Comparison of ENCODE assay signal across 8 mouse cellular contexts in the genomic region with DNA sequence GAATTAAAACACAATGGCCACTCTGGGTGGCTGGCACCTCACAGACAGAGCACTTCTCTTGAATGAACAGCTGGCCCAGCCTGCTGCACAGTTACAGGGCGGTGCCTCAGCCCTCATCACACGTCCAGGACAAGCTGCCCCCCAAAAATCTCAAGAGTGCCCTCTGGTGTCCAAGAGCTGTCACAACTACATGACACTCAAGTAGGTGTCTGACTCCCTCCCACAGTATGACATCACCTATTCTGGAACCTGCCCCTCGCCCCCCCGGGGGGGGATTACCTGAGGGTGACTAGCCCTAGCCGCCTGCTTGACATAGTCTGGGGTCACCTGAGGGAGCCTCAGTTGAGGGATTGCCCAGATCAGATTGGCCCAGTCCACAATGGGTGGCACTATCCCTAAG. TPM values are rescaled to one million over a fixed set of nuclear protein-coding genes. Genes with fewer than 3 reads are reported as not detected.
DNase-seq lines count a peak whose midpoint lies in the region; ATAC-seq lines count a peak whose summit lies in the region.

No protein-coding gene starts in this region.

- H3K36me3 ChIP-seq in intestine, embryonic 15.5 days, result no peaks in the 10 kb centered on the region
- no peaks in the 10 kb centered on the region for H3K36me3 ChIP-seq in limb, embryonic 10.5 days

- H3K4me2 ChIP-seq in intestine, embryonic 15.5 days (replicated peaks), result no peak overlapping the region

- H3K4me3 ChIP-seq in intestine, embryonic 15.5 days (replicated peaks), result no peak overlapping the region
- no peak overlapping the region for H3K4me3 ChIP-seq in limb, embryonic 10.5 days

- no peaks in the 10 kb centered on the region for H3K27me3 ChIP-seq in intestine, embryonic 15.5 days (replicated peaks)
- H3K27me3 ChIP-seq in limb, embryonic 10.5 days (ENCODE audit: low read depth, poor library complexity, severe bottlenecking), result 0 out of 2 replicates have a peak, but pooled peaks cover 11% of the 10 kb centered on the region

- no peak overlapping the region for H3K9ac ChIP-seq in intestine, embryonic 15.5 days

- WGBS in intestine, embryonic 15.5 days, result 26% methylated on average over 5 of the region's 5 CpGs
- 21% methylated on average over 5 of the region's 5 CpGs for WGBS in limb, embryonic 10.5 days

- no peak overlapping the region for H3K27ac ChIP-seq in intestine, embryonic 15.5 days
- no peak overlapping the region for H3K27ac ChIP-seq in limb, embryonic 10.5 days

- peaks cover 4% of the 10 kb centered on the region; the same call in 1 of the 2 replicates for H3K4me1 ChIP-seq in intestine, embryonic 15.5 days (replicated peaks)
- H3K4me1 ChIP-seq in limb, embryonic 10.5 days, result peaks cover 4% of the 10 kb centered on the region

- no peaks in the 10 kb centered on the region for H3K9me3 ChIP-seq in intestine, embryonic 15.5 days
- no peaks in the 10 kb centered on the region for H3K9me3 ChIP-seq in limb, embryonic 10.5 days (replicated peaks)

- peak; percentile 53 for DNase-seq in layer of hippocampus, adult 11-12 months (ENCODE audit: low spot score)
- no peak for DNase-seq in layer of hippocampus, adult 9-10 months (ENCODE audit: low spot score)
- DNase-seq in cerebellum, adult 9-11 months, result peak; percentile 70
- DNase-seq in gastrocnemius, adult 18-20 months (ENCODE audit: low spot score), result peak; percentile 79
- DNase-seq in limb, embryonic 10.5 days (ENCODE audit: low spot score), result peak; percentile 51
- peak; percentile 31 to 65 for DNase-seq in monocyte, adult 2 months (ENCODE audit: low read depth in 1 of 2, low spot score in 2 of 2)
- DNase-seq in spleen, postnatal 4 days (ENCODE audit: low spot score in 2 of 2), result peak; percentile 82 to 92

- peak; percentile 75 for ATAC-seq in intestine, embryonic 15.5 days

RNA-seq across cellular contexts. Expression of a gene that starts 41.4 kb away (rescaled TPM):
- total RNA-seq in gastrocnemius, adult 18-20 months (2021), result 10 to 100 TPM; 15.0 to 17.5 TPM
- polyA plus RNA-seq in intestine, embryonic 15.5 days (2015; fragmentation: Nextera tagmentation; extraction: Ambion mirVana), result 18.5 and 20.6 TPM in 2 replicates
- 34.9 and 36.1 TPM in 2 replicates for polyA plus RNA-seq in limb, embryonic 10.5 days (2016; fragmentation: Nextera tagmentation; extraction: Ambion mirVana)

RNA-seq across cellular contexts. Expression of a gene that starts 41.7 kb away (rescaled TPM):
- not detected for total RNA-seq in gastrocnemius, adult 18-20 months (2021)
- polyA plus RNA-seq in intestine, embryonic 15.5 days (2015; fragmentation: Nextera tagmentation; extraction: Ambion mirVana), result not detected in 2 replicates
- 0.26 TPM in 1 of 2 replicates, not detected in the other for polyA plus RNA-seq in limb, embryonic 10.5 days (2016; fragmentation: Nextera tagmentation; extraction: Ambion mirVana)
